Mouse (Mus musculus) heart, postnatal 4 days (tissue): ENCODE measurements around the gene Rps2. TPM values are rescaled to one million over a fixed set of nuclear protein-coding genes. Genes with fewer than 3 reads are reported as not detected.

ENCODE experiments used
- DNase-seq: peaks from one replicate; pipeline ENCODE4 v3.0.0; 2021
- total RNA-seq, 2 experiments: library from RNA; stranded (reverse); gene quantifications; 2 replicates each; pipeline ENCODE4 v1.2.3; 2021

The Rps2 gene
- total RNA-seq, 2 experiments from 2014 or later, result 734 to 782 TPM

GRCm38 (mm10) chr17:24733434-24734050 lies 15.6 kb downstream of the Rps2 start:
- DNase-seq, result no peak

DNA sequence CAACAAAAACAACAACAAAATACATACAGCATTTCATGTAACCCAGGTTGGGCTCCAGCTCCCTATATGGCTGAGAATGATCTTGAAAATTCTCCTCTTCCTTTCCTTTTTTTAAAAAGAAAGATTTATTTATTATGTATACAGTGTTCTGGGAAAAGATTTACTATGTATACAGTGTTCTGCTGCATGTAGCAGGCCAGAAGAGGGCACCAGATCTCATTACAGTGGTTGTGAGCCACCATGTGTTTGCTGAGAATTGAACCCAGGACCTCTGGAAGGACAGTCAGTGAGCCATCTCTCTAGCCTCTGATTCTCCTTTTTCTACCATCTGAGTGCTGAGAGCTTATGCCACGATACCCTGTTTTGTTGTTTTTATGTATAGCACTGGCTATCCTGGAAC lies 16.6 kb downstream of the Rps2 start:
- DNase-seq, result no peak

- no peak for DNase-seq
Observed at GRCm38 (mm10) chr17:24735446-24735845, 17.5 kb downstream of the Rps2 start.

DNA sequence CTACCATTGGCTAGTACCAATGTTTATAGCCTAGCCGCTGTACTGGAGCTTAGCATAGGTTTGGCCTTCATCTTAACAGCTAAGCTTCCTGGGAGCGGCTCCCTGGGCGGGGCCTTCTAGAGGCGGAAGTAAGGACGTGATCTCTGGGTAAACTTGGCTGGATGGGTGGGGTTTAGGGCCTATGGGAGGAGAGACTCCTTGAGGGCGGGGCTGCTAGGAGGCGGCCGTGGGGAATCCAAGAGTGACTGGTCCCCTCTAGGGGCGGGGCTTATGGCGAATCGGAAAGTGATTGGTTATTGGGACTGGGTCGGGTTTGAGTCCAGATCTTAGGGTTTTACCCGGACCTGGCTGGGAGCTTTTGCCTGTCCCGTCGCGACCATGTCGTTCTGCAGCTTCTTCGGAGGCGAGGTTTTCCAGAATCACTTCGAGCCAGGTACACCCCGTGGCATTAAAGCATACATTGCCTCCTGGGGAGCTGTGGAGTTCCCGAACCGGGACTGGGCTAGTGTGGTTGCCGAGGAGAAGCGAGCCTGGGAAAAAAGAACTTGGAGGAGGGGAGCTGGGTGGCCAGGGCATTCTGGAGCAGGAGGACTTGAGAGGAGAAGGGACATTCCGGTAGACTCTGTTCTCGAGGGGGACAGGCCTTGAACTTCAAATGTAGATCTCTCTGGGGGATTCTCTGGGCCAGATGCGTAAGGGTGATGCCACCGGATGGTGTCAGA lies 18.6 kb downstream of the Rps2 start, which contains the start of gene Msrb1:
Gene Msrb1 (plus strand): TSS at position 313 of the 722 bp plus-strand sequence.
- DNase-seq, result peak; percentile 96

- DNase-seq, result no peak
Observed at GRCm38 (mm10) chr17:24737135-24737810, 19.4 kb downstream of the Rps2 start.

DNA sequence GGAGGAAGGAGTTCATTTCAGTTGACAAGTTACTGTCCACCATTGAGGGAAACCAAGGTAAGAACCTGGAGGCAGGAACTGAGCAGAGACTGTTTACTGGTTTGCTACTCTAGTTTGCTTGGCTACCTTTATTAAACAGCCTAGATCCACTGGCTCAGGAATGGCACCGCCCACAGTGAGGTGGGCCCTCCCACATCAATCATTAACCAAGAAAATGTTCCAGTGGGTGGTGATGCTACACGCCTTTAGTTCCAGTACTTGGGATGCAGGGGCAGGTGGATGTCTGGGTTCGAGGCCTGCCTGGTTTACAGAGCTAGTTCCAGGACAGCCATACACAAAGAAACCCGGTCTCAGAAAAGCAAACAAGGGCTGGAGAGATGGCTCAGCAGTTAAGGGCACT lies 20.3 kb downstream of the Rps2 start:
- DNase-seq, result no peak

DNA sequence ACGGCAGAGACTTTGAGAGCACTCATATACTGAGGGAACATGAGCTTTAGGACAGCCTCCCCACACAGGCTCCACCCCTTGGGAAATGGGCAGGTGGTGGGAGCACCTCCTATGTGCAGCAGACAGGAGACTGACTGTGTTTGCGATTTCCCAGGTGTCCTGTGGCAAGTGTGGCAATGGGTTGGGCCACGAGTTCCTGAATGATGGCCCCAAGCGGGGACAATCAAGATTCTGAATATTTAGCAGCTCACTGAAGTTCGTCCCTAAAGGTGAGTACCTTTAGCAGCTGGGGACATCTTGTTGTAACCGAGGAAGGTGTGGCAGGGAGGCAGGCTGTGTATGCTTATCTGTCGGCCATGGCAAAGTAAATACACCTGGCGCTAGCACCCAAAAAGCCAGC lies 22.0 kb downstream of the Rps2 start:
- no peak for DNase-seq

DNA sequence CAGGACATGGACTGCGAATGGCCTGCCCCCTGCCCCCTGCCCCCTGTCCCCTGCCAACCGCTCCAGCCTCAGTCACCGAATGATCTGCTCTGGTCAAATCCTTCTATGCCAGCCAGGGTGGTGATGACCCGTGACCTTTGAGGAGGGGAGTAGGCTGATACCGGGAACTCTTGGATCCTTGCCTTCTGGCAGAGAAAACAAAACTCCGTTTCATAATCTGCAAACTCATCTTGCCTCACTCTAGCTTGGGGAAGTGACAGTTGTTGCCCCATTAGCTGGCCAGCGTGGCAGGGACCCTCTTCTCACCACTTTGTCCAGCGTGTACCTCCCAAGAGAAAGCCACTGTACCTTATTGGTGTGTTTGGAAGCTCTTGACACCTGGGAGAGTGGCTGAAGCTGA lies 24.4 kb downstream of the Rps2 start:
- no peak for DNase-seq

DNA sequence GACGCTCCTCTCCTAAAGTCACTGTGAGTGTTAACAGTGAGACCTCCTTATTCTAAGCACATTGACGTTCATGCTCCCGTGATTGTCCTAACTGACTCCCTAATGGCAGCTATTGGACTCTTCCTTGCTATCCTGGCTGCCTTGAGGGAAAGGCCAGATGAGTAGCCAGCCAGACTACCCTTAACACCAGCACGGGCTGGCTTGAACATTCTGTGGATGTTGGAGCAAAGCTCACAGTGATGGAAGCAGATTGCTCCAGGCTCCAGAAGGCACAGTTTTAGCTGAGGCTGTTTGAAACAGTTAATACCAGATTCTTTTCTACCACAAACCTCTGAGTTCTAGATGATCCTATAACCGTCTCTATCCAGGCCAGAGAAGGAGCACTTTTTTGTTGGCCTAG lies 26.0 kb downstream of the Rps2 start:
- no peak for DNase-seq

DNA sequence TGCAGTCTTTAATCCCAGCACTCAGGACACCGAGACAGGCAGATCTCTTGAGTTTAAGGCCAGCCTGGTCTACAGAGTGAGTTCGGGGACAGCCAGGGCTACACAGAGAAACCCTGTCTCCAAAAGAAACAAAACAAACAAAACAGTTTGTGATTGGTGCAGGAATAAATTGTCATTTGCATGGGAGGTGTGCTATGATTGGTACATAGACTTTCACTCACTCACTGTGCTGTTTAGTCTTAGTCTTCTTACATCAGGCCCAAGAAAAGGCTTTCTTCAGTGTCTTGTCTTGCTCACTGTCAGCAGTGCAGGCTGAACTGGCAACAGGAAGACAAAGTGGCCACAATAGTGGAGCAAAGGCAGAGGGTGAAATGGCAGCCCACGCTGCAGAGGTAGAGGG lies 26.5 kb downstream of the Rps2 start:
- DNase-seq, result no peak

GRCm38 (mm10) chr17:24745526-24746497 lies 27.9 kb downstream of the Rps2 start:
- DNase-seq, result peak; percentile 91

- DNase-seq, result no peak
Observed at GRCm38 (mm10) chr17:24746986-24747385, 29.1 kb downstream of the Rps2 start.

DNA sequence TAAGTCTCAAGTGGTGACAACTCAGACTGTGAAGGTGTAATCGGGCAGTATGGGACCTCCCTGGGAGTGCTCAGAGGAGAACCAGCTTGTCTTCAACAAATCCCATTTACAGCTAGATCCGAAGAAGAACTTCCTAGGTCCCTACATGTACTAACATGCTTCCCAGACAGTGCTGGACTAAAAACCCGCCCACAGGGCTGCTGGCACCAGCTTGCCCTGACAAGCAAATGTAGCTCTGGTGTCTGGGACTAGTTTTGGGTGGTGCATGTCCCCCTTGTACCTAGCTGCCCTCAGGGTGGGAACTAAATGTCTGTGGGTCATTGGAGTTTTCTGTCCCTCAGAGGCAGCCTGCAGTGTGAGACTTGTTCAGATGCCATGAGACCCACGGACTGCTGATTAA lies 33.6 kb downstream of the Rps2 start:
- DNase-seq, result no peak

- DNase-seq, result no peak
Observed at GRCm38 (mm10) chr17:24752415-24753394, 34.8 kb downstream of the Rps2 start, which contains the start of gene Hs3st6. TSS of gene Hs3st6 (plus strand) at chr17:24752988.

DNA sequence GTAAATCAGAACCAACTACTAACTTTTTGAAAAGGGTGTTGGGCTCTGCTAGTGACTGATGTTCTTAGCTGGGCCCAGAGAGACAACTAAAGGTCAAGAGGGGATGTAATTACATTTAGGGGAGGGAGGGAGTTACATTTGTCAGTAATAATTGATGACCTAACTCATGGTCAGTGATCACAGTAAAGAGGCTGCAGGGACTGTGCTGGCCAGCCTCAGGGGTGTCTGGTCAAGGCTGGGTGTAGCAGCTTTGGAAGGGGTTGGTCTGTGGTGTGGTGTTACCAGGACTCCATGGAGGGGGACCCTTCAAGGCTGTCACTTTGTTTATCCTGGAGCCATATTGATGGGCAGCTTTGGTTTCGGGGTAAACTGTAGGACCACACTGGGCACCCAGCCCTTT lies 39.5 kb downstream of the Rps2 start:
- DNase-seq, result no peak

DNA sequence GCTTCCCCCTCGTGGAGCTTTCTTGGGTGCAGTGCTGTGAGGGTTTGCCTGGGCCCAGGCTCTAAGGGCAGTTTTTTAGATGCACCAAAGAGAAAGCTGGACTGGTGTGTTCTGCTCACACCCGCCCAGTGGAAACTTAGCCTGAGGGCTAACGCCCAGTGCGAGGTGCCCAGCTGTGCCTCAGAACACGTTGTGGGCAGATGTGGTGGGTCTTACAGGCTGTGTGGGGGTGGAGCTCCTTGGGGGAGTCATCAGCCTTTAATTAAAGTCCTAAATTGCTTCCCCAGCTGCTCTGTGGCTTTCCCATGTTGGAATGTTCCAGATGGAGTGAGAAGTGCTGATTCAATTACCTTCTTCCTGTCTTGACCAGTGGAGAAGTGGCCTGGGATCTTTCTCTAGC lies 43.2 kb downstream of the Rps2 start:
- DNase-seq, result no peak

- DNase-seq, result no peak
Observed at GRCm38 (mm10) chr17:24765016-24765905, 47.3 kb downstream of the Rps2 start.

DNA sequence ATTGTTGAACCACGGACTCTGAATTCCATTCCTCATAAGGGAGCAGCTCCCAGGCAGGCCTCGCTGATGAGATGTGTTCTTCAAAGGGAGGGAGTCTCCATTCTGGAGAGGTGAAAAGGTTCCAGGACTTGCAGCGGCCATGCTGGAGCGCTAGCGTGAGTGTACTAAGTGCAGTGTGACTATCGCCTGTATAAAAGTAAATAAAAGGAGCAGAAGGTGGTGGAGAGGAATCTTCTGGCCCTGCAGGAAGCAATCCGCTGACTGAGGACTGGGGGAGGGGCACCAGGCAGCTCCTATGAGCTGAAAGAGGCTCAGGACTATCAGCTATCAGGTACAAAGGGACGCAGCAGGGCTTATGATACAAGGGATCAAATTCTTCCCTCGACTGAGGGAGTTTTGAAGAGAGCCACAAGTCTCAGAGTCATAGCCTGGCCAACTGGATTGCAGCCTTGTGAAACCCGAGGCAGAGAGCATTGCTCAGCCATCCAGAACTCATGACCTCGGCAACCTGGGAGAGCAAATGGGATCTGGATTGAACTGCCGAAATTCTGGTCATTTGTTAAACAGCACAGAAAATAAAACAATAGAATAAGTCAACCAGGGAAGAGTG lies 48.5 kb downstream of the Rps2 start:
- no peak for DNase-seq

DNA sequence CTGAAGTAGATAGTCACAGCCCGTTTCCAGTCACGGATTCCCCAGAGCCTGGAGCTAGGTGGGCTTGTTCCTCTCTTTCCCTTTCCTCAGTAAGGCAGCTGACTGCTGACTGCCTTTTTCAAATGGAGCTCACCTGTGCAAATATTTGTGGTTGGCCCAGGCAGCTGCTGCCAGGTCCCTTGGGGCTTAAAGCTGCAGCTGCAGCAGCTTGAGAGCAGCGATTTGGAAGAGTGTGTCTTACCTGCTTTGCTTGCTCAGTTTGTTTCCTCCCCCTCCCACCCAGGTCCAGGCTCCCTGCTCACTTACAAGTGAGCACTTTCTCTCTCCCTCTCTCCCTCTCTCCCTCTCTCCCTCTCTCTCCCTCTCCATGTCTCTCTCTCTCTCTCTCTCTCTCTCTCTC lies 51.2 kb downstream of the Rps2 start:
- DNase-seq, result no peak
